Mouse (Mus musculus) frontal cortex, postnatal 36 days (tissue): ENCODE data around the gene Exosc5.

Experiments used
- DNase-seq, 2 experiments: peaks; one replicate each; pipeline ENCODE4 v3.0.0; 2022; ENCODE audit warnings: low spot score in 2 of 2

Exosc5 gene

GRCm38 (mm10) chr7:25658657-25659472 lies at the start of gene Exosc5, which contains the start of gene Bckdha:
Gene Exosc5 (plus strand): TSS chr7:25659164.
Gene Bckdha (minus strand): TSS chr7:25658981.
- DNase-seq, result peak; percentile 99 to 100

- no peak for DNase-seq
Observed at GRCm38 (mm10) chr7:25610056-25610455, 48.9 kb upstream of the Exosc5 start.

- no peak for DNase-seq
Observed at GRCm38 (mm10) chr7:25611501-25611900, 47.5 kb upstream of the Exosc5 start.

- no peak for DNase-seq
Observed at GRCm38 (mm10) chr7:25614086-25614485, 44.9 kb upstream of the Exosc5 start.

GRCm38 (mm10) chr7:25614831-25615705 lies 43.9 kb upstream of the Exosc5 start:
- no peak for DNase-seq

- DNase-seq, result no peak
Observed at GRCm38 (mm10) chr7:25615706-25616011, 43.3 kb upstream of the Exosc5 start, which contains the start of gene Erich4. Gene Erich4 (minus strand): TSS chr7:25615892.

- DNase-seq, result no peak
Observed at GRCm38 (mm10) chr7:25617376-25618160, 41.4 kb upstream of the Exosc5 start.

GRCm38 (mm10) chr7:25618865-25619721 lies 39.9 kb upstream of the Exosc5 start, which contains the start of gene Dmac2:
Gene Dmac2 (plus strand): TSS chr7:25619414.
- peak; percentile 88 to 94 for DNase-seq

GRCm38 (mm10) chr7:25619722-25619991 lies 39.3 kb upstream of the Exosc5 start:
- no peak for DNase-seq

- DNase-seq, result no peak
Observed at GRCm38 (mm10) chr7:25620101-25620500, 38.9 kb upstream of the Exosc5 start.

GRCm38 (mm10) chr7:25620751-25621150 lies 38.2 kb upstream of the Exosc5 start:
- DNase-seq, result no peak

GRCm38 (mm10) chr7:25623857-25624370 lies 35.0 kb upstream of the Exosc5 start:
- DNase-seq, result no peak

- no peak for DNase-seq
Observed at GRCm38 (mm10) chr7:25624851-25625250, 34.1 kb upstream of the Exosc5 start.

GRCm38 (mm10) chr7:25625594-25626250 lies 33.2 kb upstream of the Exosc5 start:
- no peak for DNase-seq

GRCm38 (mm10) chr7:25626509-25627430 lies 32.2 kb upstream of the Exosc5 start, which contains the start of gene B3gnt8:
Gene B3gnt8 (plus strand): TSS chr7:25626654.
- no peak for DNase-seq

GRCm38 (mm10) chr7:25627431-25628322 lies 31.3 kb upstream of the Exosc5 start:
- no peak for DNase-seq

- DNase-seq, result no peak
Observed at GRCm38 (mm10) chr7:25628323-25628620, 30.7 kb upstream of the Exosc5 start.

GRCm38 (mm10) chr7:25632679-25633078 lies 26.3 kb upstream of the Exosc5 start:
- DNase-seq, result no peak
